Mouse (Mus musculus): ENCODE results near the gene Armh3.

DNA sequence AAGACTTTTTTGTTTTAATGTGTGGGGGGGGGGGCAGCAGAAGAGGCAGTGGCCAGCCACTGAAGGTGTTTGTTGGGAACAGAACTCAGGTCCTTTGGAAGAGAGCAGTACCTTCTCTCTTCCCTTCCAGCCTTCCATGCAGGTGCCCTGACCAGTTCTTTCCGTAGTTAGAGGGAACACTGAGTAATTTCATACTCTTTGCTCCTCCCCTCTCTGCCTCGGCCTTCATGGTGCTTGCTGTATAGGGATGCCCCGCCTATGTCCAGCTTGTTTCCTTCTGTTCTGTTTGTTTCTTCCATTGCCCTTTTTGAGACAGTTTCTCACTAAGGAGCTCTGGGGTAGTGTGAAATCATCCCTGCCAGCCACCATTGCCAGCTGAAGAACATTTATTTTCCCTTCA lies 212.8 kb downstream of the Armh3 start:
- no peak for TF ChIP-seq CTCF (IDR thresholded peaks at IDR 0.05; ENCODE audit: borderline replicate concordance, extremely low read depth, insufficient read depth, insufficient read length)
- TF ChIP-seq POLR2A (IDR thresholded peaks at IDR 0.05; ENCODE audit: borderline replicate concordance, extremely low read depth, insufficient read depth, insufficient read length, poor library complexity, severe bottlenecking): no peak

Data from brain, embryonic 14.5 days (tissue).